Mouse (Mus musculus) heart, postnatal 0 days (tissue): ENCODE results near the gene Tmem52b.

ENCODE experiments used
- CTCF ChIP-seq: IDR thresholded peaks from 2 replicates; pipeline ENCODE4 v1.5.1; 2016; ENCODE audit warnings: antibody characterized with exemption, control low read depth, low read depth
- EP300 ChIP-seq: IDR thresholded peaks from 2 replicates; pipeline ENCODE4 v1.6.1; 2016; ENCODE audit warnings: antibody characterized with exemption, low read depth

- TF ChIP-seq EP300 (no peak), CTCF (no peak)
These were observed 2.0 kb downstream of the Tmem52b start for GRCm38 (mm10) chr6:129514376-129514775.
